Mouse (Mus musculus) CH12.LX (cell line): ENCODE results near the gene Als2cr12. TPM values are rescaled to one million over a fixed set of nuclear protein-coding genes. Genes with fewer than 3 reads are reported as not detected.

Source experiments
- DNase-seq: peaks from one replicate; pipeline ENCODE4 v3.0.0-alpha.2; 2013; ENCODE audit errors: extremely low read depth
- H3K27ac ChIP-seq: 2 replicates; pipeline ENCODE4 v1.5.1; 2012; ENCODE audit warnings: low read depth, mild to moderate bottlenecking, control low read depth, moderate library complexity; ENCODE audit not compliant: insufficient read depth
- H3K27me3 ChIP-seq: replicated peaks from 2 replicates; pipeline ENCODE3; 2012; ENCODE audit warnings: inconsistent platforms
- H3K36me3 ChIP-seq, 2 experiments: replicated peaks in 1 of 2; 2 replicates each; pipeline versions ENCODE3 to v1.6.1; 2012; ENCODE audit warnings: inconsistent platforms in 1 of 2, low read length in 1 of 2, mild to moderate bottlenecking in 1 of 2, mixed read lengths in 1 of 2, moderate library complexity in 1 of 2; ENCODE audit not compliant: control insufficient read depth in 1 of 2, insufficient read depth in 1 of 2
- H3K4me1 ChIP-seq, 2 experiments: 2 replicates each; pipeline ENCODE4 v1.6.1; 2012; ENCODE audit warnings: inconsistent platforms in 1 of 2, moderate library complexity in 1 of 2; ENCODE audit not compliant: insufficient read depth in 2 of 2, control insufficient read depth in 1 of 2
- H3K4me2 ChIP-seq: 2 replicates; pipeline ENCODE4 v1.6.1; 2012; ENCODE audit warnings: low read depth, mild to moderate bottlenecking, control low read depth; ENCODE audit not compliant: poor library complexity, insufficient read depth, severe bottlenecking
- H3K4me3 ChIP-seq, 3 experiments: fragments of 150-350 bp in 1 of 3; sonication (generic) in 1 of 3; replicated peaks in 1 of 3; 2 replicates each; pipeline versions ENCODE3 to v1.5.1; 2011 to 2012; ENCODE audit warnings: low read depth in 2 of 3, low read length in 2 of 3, mild to moderate bottlenecking in 2 of 3, moderate library complexity in 2 of 3, control low read depth in 1 of 3, improper control_type of control experiment in 1 of 3, inconsistent platforms in 1 of 3, mixed read lengths in 1 of 3; ENCODE audit not compliant: poor library complexity in 1 of 3
- H3K79me2 ChIP-seq: replicated peaks from 2 replicates; pipeline ENCODE4 v1.6.1; 2012; ENCODE audit warnings: mild to moderate bottlenecking, moderate library complexity; ENCODE audit not compliant: control insufficient read depth, poor library complexity, insufficient read depth, severe bottlenecking; ENCODE audit errors: extremely low read depth
- H3K9ac ChIP-seq: 2 replicates; pipeline ENCODE4 v1.6.1; 2012; ENCODE audit warnings: low read depth, mild to moderate bottlenecking, control low read depth, moderate library complexity; ENCODE audit not compliant: insufficient read depth
- H3K9me3 ChIP-seq: replicated peaks from 2 replicates; pipeline ENCODE3; 2012; ENCODE audit warnings: low read length, inconsistent platforms, mixed read lengths
- BHLHE40 ChIP-seq: IDR thresholded peaks from 2 replicates; pipeline ENCODE4 v1.6.1; 2011; ENCODE audit warnings: mild to moderate bottlenecking, low read depth, low read length, improper control_type of control experiment
- CHD1 ChIP-seq: IDR thresholded peaks from 2 replicates; pipeline ENCODE4 v1.6.1; 2012; ENCODE audit warnings: low read depth, low read length, improper control_type of control experiment, inconsistent platforms
- CHD2 ChIP-seq: IDR thresholded peaks from 2 replicates; pipeline ENCODE4 v1.6.1; 2011; ENCODE audit warnings: low read length, improper control_type of control experiment
- E2F4 ChIP-seq: IDR thresholded peaks from 2 replicates; pipeline ENCODE4 v1.6.1; 2011; ENCODE audit warnings: low read depth, low read length, improper control_type of control experiment; ENCODE audit not compliant: insufficient replicate concordance
- ELF1 ChIP-seq: IDR thresholded peaks from 2 replicates; pipeline ENCODE4 v1.6.1; 2014; ENCODE audit warnings: low read depth, mild to moderate bottlenecking, inconsistent platforms, low read length, improper control_type of control experiment
- ETS1 ChIP-seq: conservative IDR thresholded peaks from 2 replicates; pipeline ENCODE4 v1.6.1; 2012; ENCODE audit warnings: low read depth, mild to moderate bottlenecking, inconsistent platforms, low read length, improper control_type of control experiment, moderate library complexity
- GABPA ChIP-seq: IDR thresholded peaks from 2 replicates; pipeline ENCODE4 v1.6.1; 2012; ENCODE audit warnings: low read depth, low read length, improper control_type of control experiment, inconsistent platforms; ENCODE audit not compliant: insufficient replicate concordance
- HCFC1 ChIP-seq: IDR thresholded peaks from 2 replicates; pipeline ENCODE4 v1.6.1; 2012; ENCODE audit warnings: low read depth, mild to moderate bottlenecking, inconsistent platforms, low read length, improper control_type of control experiment
- IRF4 ChIP-seq: IDR thresholded peaks from 2 replicates; pipeline ENCODE4 v1.6.1; 2014; ENCODE audit warnings: low read depth, mild to moderate bottlenecking, inconsistent platforms, low read length, improper control_type of control experiment
- JUN ChIP-seq: IDR thresholded peaks from 2 replicates; pipeline ENCODE4 v1.6.1; 2011; ENCODE audit warnings: low read depth, mild to moderate bottlenecking, low read length, improper control_type of control experiment, moderate library complexity; ENCODE audit not compliant: insufficient read depth
- MAFK ChIP-seq: IDR thresholded peaks from 2 replicates; pipeline ENCODE4 v1.6.1; 2011; ENCODE audit warnings: low read length, improper control_type of control experiment; ENCODE audit not compliant: insufficient replicate concordance
- MAX ChIP-seq: IDR thresholded peaks from 2 replicates; pipeline ENCODE4 v1.6.1; 2011; ENCODE audit warnings: low read length, improper control_type of control experiment
- MAZ ChIP-seq: IDR thresholded peaks from 2 replicates; pipeline ENCODE4 v1.6.1; 2012; ENCODE audit warnings: low read depth, mild to moderate bottlenecking, inconsistent platforms, low read length, improper control_type of control experiment, moderate library complexity
- MEF2A ChIP-seq: IDR thresholded peaks from 2 replicates; pipeline ENCODE4 v1.6.1; 2014; ENCODE audit warnings: low read depth, mild to moderate bottlenecking, inconsistent platforms, low read length, improper control_type of control experiment, borderline replicate concordance
- MXI1 ChIP-seq: IDR thresholded peaks from 2 replicates; pipeline ENCODE4 v1.6.1; 2011; ENCODE audit warnings: mild to moderate bottlenecking, low read depth, low read length, improper control_type of control experiment
- MYC ChIP-seq: IDR thresholded peaks from 2 replicates; pipeline ENCODE4 v1.6.1; 2011; ENCODE audit warnings: low read depth, mild to moderate bottlenecking, improper control_type of control experiment, low read length
- NRF1 ChIP-seq: IDR thresholded peaks from 2 replicates; pipeline ENCODE4 v1.6.1; 2014; ENCODE audit warnings: low read depth, mild to moderate bottlenecking, inconsistent platforms, low read length, improper control_type of control experiment, moderate library complexity
- POLR2A ChIP-seq: IDR thresholded peaks from 2 replicates; pipeline ENCODE4 v1.6.1; 2011; ENCODE audit warnings: low read depth, mild to moderate bottlenecking, improper control_type of control experiment, low read length
- RAD21 ChIP-seq: IDR thresholded peaks from 2 replicates; pipeline ENCODE4 v1.6.1; 2011; ENCODE audit warnings: low read depth, mild to moderate bottlenecking, low read length, improper control_type of control experiment, moderate library complexity
- SIN3A ChIP-seq: IDR thresholded peaks from 2 replicates; pipeline ENCODE4 v1.6.1; 2012; ENCODE audit warnings: low read length, improper control_type of control experiment, inconsistent platforms
- SMC3 ChIP-seq: IDR thresholded peaks from 2 replicates; pipeline ENCODE4 v1.6.1; 2011; ENCODE audit warnings: low read depth, low read length, improper control_type of control experiment
- TBP ChIP-seq: conservative IDR thresholded peaks from 2 replicates; pipeline ENCODE4 v1.6.1; 2011; ENCODE audit warnings: low read depth, low read length, improper control_type of control experiment
- UBTF ChIP-seq: IDR thresholded peaks from 2 replicates; pipeline ENCODE4 v1.6.1; 2012; ENCODE audit warnings: low read depth, mild to moderate bottlenecking, inconsistent platforms, low read length, improper control_type of control experiment, moderate library complexity
- USF2 ChIP-seq: conservative IDR thresholded peaks from 2 replicates; pipeline ENCODE4 v1.6.1; 2011; ENCODE audit warnings: low read depth, low read length, improper control_type of control experiment
- ZC3H11A ChIP-seq: IDR thresholded peaks from 2 replicates; pipeline ENCODE4 v1.6.1; 2012; ENCODE audit warnings: low read depth, mild to moderate bottlenecking, inconsistent platforms, low read length, improper control_type of control experiment
- ZKSCAN1 ChIP-seq: IDR thresholded peaks from 2 replicates; pipeline ENCODE4 v1.6.1; 2012; ENCODE audit warnings: low read depth, inconsistent platforms, low read length, improper control_type of control experiment, borderline replicate concordance
- ZMIZ1 ChIP-seq: IDR thresholded peaks from 2 replicates; pipeline ENCODE4 v1.6.1; 2012; ENCODE audit warnings: low read depth, mild to moderate bottlenecking, inconsistent platforms, low read length, improper control_type of control experiment
- ZNF384 ChIP-seq: IDR thresholded peaks from 2 replicates; pipeline ENCODE4 v1.6.1; 2012; ENCODE audit warnings: low read depth, low read length, improper control_type of control experiment, inconsistent platforms
- dilution Hi-C: fragments of 300-500 bp; cut with MboI; formaldehyde crosslinking; loops from 2 replicates; pipeline ENCODE4 v1.14.3; 2020; ENCODE audit warnings: low sequenced_read_pairs; ENCODE audit not compliant: extremely low pct_unique_long_range_greater_than_20kb, extremely low pct_ligation_motif_present
- in situ Hi-C: fragments of 300-500 bp; cut with MboI; formaldehyde crosslinking; loops from 3 replicates; pipeline ENCODE4 v1.14.3; 2019; ENCODE audit warnings: low sequenced_read_pairs, low pct_ligation_motif_present, low pct_unique_long_range_greater_than_20kb, mixed read lengths
- polyA plus RNA-seq: library from polyadenylated mRNA; unstranded; fragments of >175 nt; gene quantifications from 2 replicates; pipeline ENCODE4 v1.2.1, GENCODE M21; 2012; ENCODE audit warnings: low read depth; ENCODE audit not compliant: insufficient read length
- total RNA-seq, 2 experiments: library from RNA; depleted of rRNA; stranded (reverse); fragments of 300-350 nt in 1 of 2; fragments of >200 nt in 1 of 2; gene quantifications; 2 replicates each; pipeline ENCODE4 v1.2.3; 2012 to 2014

Als2cr12 gene
- total and polyA plus RNA-seq, 3 experiments = 0.33 TPM; not detected in 2

- Histone ChIP-seq H3K36me3 (peaks cover 6 to 9% of the 10 kb centered on the region in 2 experiments), H3K27ac (peak overlapping the region; percentile 90), H3K27me3 (no peaks in the 10 kb centered on the region), H3K79me2 (peaks cover 26% of the 10 kb centered on the region), H3K4me3 (peak overlapping the region; percentile 63 to 74 (median 74)), H3K9ac (peak overlapping the region; percentile 60)
- in situ Hi-C loops (no loop called here), dilution Hi-C loops (no loop called here)
- no peak for DNase-seq
- TF ChIP-seq USF2 (no peak), UBTF (no peak), JUN (no peak), E2F4 (no peak), ZMIZ1 (no peak), SMC3 (no peak), SIN3A (no peak), MEF2A (no peak), ZC3H11A (no peak), MXI1 (0 out of 2 replicates have a peak, but pooled peaks have one; percentile 5), NRF1 (0 out of 2 replicates have a peak, but pooled peaks have one; percentile 35), POLR2A (no peak), ZNF384 (peak; percentile 86), MAX (0 out of 2 replicates have a peak, but pooled peaks have one; percentile 8), MAFK (0 out of 2 replicates have a peak, but pooled peaks have one; percentile 8), IRF4 (no peak), ELF1 (no peak), CHD2 (no peak), TBP (0 out of 2 replicates have a peak, but pooled peaks have one; percentile 69), HCFC1 (no peak), CHD1 (peak; percentile 53; the same call in 1 of the 2 replicates), GABPA (no peak), RAD21 (no peak), ZKSCAN1 (no peak), BHLHE40 (no peak), MYC (0 out of 2 replicates have a peak, but pooled peaks have one; percentile 21), MAZ (no peak), ETS1 (no peak)
- TF ChIP-seq, all 38 proteins: peak for 8
- H3K4me1 ChIP-seq = peaks cover 0 to 16% of the 10 kb centered on the region in 2 experiments; a peak in 2 of 4 replicates
- H3K4me2 ChIP-seq = peak overlapping the region; percentile 96
- H3K9me3 ChIP-seq = peaks cover 2% of the 10 kb centered on the region
Observed at GRCm38 (mm10) chr1:58710711-58711364, 15.0 kb upstream of the Als2cr12 start.
